Mouse (Mus musculus): ENCODE results near the gene Zfp273. TPM values are rescaled to one million over a fixed set of nuclear protein-coding genes. Genes with fewer than 3 reads are reported as not detected.
"Not testable (repeated sequence)": the region's sequence is repeated elsewhere in the genome, so short reads cannot be mapped to it uniquely, and the experiment has no call there.

The Zfp273 gene
- polyA plus RNA-seq (2014; fragmentation: Nextera tagmentation; extraction: Ambion mirVana): 13.2 and 13.6 TPM in 2 replicates

DNA sequence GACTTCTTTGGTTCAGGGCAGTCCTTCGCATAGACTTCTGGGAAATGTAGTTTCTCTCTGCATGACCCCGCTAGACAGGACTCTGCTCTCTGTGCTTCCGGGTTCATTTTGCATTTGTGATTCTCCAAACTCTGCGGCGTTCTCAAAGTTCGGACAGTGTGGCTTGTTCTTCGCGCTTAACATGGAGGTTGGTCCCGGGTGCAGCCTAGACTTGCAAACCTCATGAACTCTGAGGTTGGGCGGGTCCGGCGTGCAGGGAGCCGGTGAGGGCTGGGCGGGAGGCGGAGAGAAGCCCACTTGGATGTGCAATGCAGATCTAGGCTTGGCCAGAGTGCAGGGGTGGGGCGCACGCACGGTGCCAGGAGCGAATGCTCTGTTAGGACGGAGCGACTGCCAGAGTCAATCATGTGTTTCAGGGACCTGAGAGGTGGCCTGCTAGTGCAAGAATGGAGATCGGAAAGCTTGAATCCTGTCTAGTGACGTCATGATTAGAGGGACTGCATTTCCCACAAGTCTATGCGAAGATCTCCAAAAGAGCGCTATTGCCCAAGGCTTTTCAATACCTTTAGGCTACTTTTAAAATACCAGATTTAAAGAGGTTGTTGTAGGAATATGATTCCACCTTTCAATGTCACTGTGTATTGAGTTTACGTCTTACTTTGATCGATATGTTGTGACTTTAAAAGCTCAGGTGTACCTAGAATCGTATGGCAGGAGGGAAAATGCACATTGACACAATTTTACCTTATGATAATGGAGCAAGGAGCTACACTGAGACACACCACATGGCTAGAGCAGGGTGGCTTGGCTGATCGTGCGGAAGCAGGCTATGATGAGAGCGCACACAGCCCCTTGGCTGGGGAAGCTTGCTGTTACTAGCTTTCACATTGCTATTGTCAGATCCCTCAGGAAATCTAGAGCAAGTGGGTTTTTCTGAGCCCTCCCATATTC lies at the start of gene Zfp273:
Gene Zfp273, plus strand, starts transcription at position 31 of the 951 bp plus-strand sequence.
- Histone ChIP-seq H3K4me3 (replicated peaks; ENCODE audit: low read length) (peak within 1 kb of the TSS; percentile 61), H3K27ac (peak within 1 kb of the TSS; percentile 85), H3K4me1 (replicated peaks; ENCODE audit: control insufficient read depth, insufficient read depth, low read length) (peaks cover 3% of the 10 kb centered on the region; the same call in 1 of the 2 replicates), H3K9me3 (ENCODE audit: control insufficient read depth, low read length) (peaks cover 14% of the 10 kb centered on the region; the same call in 1 of the 2 replicates), H3K9ac (peak within 1 kb of the TSS; percentile 73), H3K36me3 (replicated peaks; ENCODE audit: control insufficient read depth, insufficient read depth) (peaks cover 12% of the 10 kb centered on the region), H3K4me2 (replicated peaks) (peak within 1 kb of the TSS; percentile 73), H3K27me3 (ENCODE audit: control insufficient read depth, insufficient read depth, low read length) (no peaks in the 10 kb centered on the region)
- WGBS: 5% methylated on average over 31 of the region's 31 CpGs
- ATAC-seq (ENCODE audit: low FRiP score) (peak; percentile 96), DNase-seq (ENCODE audit: low spot score) (peak; percentile 88)

DNA sequence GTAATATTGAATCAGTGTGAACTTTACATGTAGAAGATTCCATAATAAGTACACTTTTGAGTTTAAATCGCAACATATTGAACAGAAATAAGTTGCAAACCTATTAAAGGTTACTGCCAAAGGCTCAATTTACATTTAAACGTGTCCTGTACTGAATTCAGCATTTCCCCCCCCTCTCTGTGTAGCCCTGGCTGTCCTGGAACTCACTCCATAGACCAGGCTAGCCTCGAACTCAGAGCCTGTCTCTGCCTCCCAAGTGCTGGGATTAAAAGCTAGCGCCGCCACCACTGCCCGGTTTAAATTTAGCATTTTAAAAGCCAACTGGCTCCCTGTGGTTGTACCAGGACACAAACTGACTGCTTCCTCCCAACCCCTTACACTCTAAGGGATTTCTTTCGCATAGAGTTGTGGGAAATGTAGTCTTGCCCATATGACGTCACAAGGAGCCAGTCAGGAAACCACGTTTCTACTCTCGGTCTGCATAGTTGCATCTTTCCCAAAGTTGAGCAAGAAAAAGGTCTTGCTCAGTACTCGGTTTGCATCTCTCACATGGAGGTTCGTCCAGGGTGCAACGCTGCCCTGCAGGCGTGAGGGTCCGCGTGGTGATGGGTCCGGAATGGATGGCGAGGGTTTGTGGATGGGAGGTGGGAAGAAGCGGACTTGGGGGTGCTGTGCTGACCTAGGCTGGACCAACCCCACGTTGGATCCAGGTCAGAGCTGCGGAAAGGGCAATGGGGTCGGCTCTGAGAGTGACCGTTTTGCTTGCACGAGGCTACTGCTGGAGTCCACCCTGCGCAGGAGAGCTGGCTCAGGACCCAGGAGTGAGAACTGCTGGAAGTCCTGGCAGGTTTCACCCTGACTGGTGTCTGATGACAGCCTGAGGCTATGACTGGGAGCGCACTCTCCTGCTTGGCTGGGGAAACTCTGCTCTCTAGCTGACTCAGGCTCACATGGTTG lies 34.0 kb upstream of the Zfp273 start, which contains the start of gene Zfp493:
Gene Zfp493, plus strand, starts transcription at position 429 of the 957 bp plus-strand sequence.
- Histone ChIP-seq H3K4me1 (replicated peaks; ENCODE audit: control insufficient read depth, insufficient read depth, low read length) (peaks cover 7% of the 10 kb centered on the region; the same call in 1 of the 2 replicates), H3K27ac (peak within 1 kb of the TSS; percentile 57), H3K9ac (peak within 1 kb of the TSS; percentile 72), H3K27me3 (ENCODE audit: control insufficient read depth, insufficient read depth, low read length) (no peaks in the 10 kb centered on the region), H3K36me3 (replicated peaks; ENCODE audit: control insufficient read depth, insufficient read depth) (0 out of 2 replicates have a peak, but pooled peaks cover 3% of the 10 kb centered on the region), H3K9me3 (ENCODE audit: control insufficient read depth, low read length) (no peaks in the 10 kb centered on the region), H3K4me2 (replicated peaks) (peak within 1 kb of the TSS; percentile 96), H3K4me3 (replicated peaks; ENCODE audit: low read length) (peak within 1 kb of the TSS; percentile 73)
- DNase-seq (ENCODE audit: low spot score) (peak; percentile 87), ATAC-seq (ENCODE audit: low FRiP score) (peak; percentile 98)
- WGBS: 8% methylated on average over 26 of the region's 26 CpGs

DNA sequence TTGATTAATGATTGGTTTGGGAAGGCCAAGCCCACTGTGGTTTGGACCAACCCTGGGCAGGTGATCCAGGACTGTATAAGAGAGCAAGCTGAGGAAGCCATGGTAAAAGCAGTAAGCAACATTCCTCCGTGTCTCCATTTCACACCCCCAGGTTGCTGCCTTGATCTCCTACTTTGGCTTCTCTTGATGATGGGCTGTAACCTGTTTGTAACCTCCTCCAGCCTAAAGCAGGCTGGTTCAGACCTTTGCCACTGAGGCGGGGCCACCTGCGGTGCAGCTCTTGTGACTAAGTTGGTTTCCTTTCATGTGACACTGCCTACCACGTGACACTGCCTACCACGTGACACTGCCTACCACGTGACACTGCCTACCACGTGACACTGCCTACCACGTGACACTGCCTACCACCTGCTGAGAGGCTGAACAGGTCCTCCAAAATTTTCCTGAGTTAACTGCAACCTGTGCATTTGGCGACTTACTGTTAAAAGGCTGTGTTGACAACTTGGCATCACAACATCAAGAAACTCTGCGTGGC lies 21.6 kb upstream of the Zfp273 start:
- ATAC-seq (ENCODE audit: low FRiP score) (no peak), DNase-seq (ENCODE audit: low spot score) (no peak)
- H3K36me3 ChIP-seq (replicated peaks; ENCODE audit: control insufficient read depth, insufficient read depth): peaks cover 5% of the 10 kb centered on the region
- H3K4me2 ChIP-seq (replicated peaks): no peak overlapping the region
- WGBS: 91% methylated on average over 10 of the region's 10 CpGs
- H3K27ac ChIP-seq: no peak overlapping the region
- no peaks in the 10 kb centered on the region for H3K27me3 ChIP-seq (ENCODE audit: control insufficient read depth, insufficient read depth, low read length)
- no peak overlapping the region for H3K9ac ChIP-seq
- peaks cover 5% of the 10 kb centered on the region; the same call in 1 of the 2 replicates for H3K9me3 ChIP-seq (ENCODE audit: control insufficient read depth, low read length)
- no peak overlapping the region for H3K4me3 ChIP-seq (replicated peaks; ENCODE audit: low read length)
- H3K4me1 ChIP-seq (replicated peaks; ENCODE audit: control insufficient read depth, insufficient read depth, low read length): no peaks in the 10 kb centered on the region

DNA sequence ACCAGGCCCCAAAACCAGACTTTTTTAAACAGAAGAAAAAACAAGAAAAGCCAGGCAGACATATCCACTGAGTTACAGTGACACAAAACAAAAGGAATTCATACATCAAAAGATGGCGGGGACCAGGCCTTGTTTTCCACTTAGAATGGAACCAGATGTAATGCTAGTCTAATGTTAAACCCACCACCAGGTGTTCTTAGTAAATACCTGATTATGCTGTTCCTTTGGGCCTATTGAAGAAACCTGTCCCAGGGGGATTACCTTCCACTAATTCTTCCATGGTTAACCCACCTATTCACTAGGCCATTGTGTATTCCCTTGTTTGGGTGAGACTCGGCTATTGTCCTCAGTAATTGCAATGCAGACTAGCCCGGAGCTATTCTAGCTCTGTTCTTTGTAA lies 14.9 kb upstream of the Zfp273 start:
- H3K4me2 ChIP-seq (replicated peaks): no peak overlapping the region
- 68% methylated on average over 3 of the region's 3 CpGs for whole genome bisulfite sequencing
- no peak overlapping the region for H3K27ac ChIP-seq
- H3K36me3 ChIP-seq (replicated peaks; ENCODE audit: control insufficient read depth, insufficient read depth): no peaks in the 10 kb centered on the region
- no peaks in the 10 kb centered on the region for H3K9me3 ChIP-seq (ENCODE audit: control insufficient read depth, low read length)
- DNase-seq (ENCODE audit: low spot score) (no peak), ATAC-seq (ENCODE audit: low FRiP score) (no peak)
- H3K27me3 ChIP-seq (ENCODE audit: control insufficient read depth, insufficient read depth, low read length): no peaks in the 10 kb centered on the region
- H3K4me1 ChIP-seq (replicated peaks; ENCODE audit: control insufficient read depth, insufficient read depth, low read length): no peaks in the 10 kb centered on the region
- no peak overlapping the region for H3K4me3 ChIP-seq (replicated peaks; ENCODE audit: low read length)
- no peak overlapping the region for H3K9ac ChIP-seq

DNA sequence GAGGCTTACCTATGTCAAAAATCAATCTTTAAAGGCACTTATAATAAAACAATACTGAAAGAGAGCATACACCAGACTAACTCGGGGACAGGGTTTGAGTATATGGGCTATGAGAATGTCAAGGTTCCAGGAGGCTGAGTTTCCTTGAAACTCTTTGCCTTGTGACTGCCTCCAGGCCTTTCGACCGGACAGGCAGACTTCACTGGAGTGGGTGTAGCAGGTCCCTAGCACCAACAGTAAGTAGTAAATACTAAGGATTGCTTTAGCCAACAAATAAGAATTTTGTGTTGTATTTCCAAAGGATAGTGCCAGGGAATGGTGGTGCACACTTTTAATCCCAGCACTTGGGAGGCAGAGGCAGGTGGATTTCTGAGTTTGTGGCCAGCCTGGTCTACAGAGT lies 14.4 kb upstream of the Zfp273 start:
- H3K27ac ChIP-seq; H3K4me3 ChIP-seq (replicated peaks; ENCODE audit: low read length); H3K36me3 ChIP-seq (replicated peaks; ENCODE audit: control insufficient read depth, insufficient read depth); H3K9ac ChIP-seq; ATAC-seq (ENCODE audit: low FRiP score); H3K4me2 ChIP-seq (replicated peaks); H3K9me3 ChIP-seq (ENCODE audit: control insufficient read depth, low read length); H3K4me1 ChIP-seq (replicated peaks; ENCODE audit: control insufficient read depth, insufficient read depth, low read length); DNase-seq (ENCODE audit: low spot score); H3K27me3 ChIP-seq (ENCODE audit: control insufficient read depth, insufficient read depth, low read length): not testable (repeated sequence)
- WGBS: 88% methylated on average over 3 of the region's 3 CpGs

DNA sequence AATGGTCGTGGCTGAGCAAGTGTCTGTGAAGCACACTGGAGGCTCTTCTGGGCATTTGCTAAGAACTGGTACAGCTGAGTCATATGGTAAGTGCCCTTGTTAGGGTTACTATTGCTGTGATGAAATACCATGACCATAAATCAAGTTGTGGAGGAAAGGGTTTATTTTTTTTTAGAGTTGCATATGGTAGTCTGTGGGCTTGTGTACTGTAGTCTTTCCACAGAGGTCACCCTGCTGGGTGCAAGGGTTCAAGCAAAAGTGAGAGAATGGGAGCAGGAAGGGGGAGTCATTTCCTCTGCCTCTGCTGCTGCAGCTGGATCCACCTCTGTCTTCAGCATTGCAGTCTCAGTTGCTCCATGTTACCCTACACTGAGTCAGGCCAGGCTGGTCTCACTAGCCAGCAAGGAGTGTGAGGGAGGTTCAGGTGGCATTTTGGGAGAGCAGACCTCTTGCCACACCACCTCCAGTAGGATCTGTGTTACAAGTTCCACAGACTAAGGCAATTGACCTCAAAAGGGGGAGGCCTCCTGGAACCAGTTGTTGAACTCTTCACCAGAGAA lies 1.8 kb upstream of the Zfp273 start:
- H3K4me2 ChIP-seq (replicated peaks): no peak overlapping the region
- no peak overlapping the region for H3K9ac ChIP-seq
- ATAC-seq (ENCODE audit: low FRiP score) (no peak), DNase-seq (ENCODE audit: low spot score) (no peak)
- 71% methylated on average over 1 of the region's 1 CpGs for WGBS
- no peak overlapping the region for H3K27ac ChIP-seq
- H3K36me3 ChIP-seq (replicated peaks; ENCODE audit: control insufficient read depth, insufficient read depth): no peaks in the 10 kb centered on the region
- peaks cover 3% of the 10 kb centered on the region; the same call in 1 of the 2 replicates for H3K4me1 ChIP-seq (replicated peaks; ENCODE audit: control insufficient read depth, insufficient read depth, low read length)
- no peaks in the 10 kb centered on the region for H3K27me3 ChIP-seq (ENCODE audit: control insufficient read depth, insufficient read depth, low read length)
- no peak overlapping the region for H3K4me3 ChIP-seq (replicated peaks; ENCODE audit: low read length)
- H3K9me3 ChIP-seq (ENCODE audit: control insufficient read depth, low read length): no peaks in the 10 kb centered on the region

DNA sequence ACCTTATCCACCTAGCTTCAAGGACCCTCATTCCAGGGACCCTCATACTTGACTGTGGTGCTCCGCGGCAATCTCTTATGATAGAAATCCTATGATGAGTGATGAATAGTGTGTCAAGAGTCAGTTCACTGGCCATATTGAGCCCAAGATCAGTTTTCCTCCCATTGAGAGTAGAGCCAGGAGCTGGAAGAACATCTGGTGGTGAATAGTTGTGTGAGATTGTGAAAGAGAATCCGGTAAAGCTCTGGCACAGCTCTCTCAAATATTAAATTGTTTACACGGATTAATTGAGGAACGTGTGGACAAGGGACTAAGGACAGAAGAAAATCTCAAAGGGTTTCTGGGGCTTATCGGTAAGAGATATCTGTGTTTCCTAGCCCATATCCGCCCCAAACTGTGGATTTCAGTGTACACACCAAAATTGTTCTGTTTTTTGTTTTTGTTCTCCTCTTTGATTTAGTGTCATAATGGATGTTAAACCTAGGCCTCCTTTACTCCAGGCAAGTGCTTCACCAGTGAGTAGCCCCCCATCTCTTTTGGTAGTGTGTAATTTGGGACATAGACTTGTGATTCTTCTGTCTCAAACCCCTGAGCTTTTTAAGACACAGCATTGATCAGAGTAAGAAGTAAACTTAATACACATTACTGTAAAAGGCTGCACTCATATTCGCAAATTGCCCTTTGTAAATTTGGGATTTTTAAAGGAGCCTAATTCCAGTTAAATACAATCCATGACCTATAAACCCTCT lies 405 bp upstream of the Zfp273 start:
- H3K27me3 ChIP-seq (ENCODE audit: control insufficient read depth, insufficient read depth, low read length): no peaks in the 10 kb centered on the region
- H3K4me3 ChIP-seq (replicated peaks; ENCODE audit: low read length): peak overlapping the region; percentile 61
- peak overlapping the region; percentile 73 for H3K4me2 ChIP-seq (replicated peaks)
- peaks cover 5% of the 10 kb centered on the region for H3K36me3 ChIP-seq (replicated peaks; ENCODE audit: control insufficient read depth, insufficient read depth)
- DNase-seq (ENCODE audit: low spot score) (no peak), ATAC-seq (ENCODE audit: low FRiP score) (no peak)
- H3K9ac ChIP-seq: no peak overlapping the region
- peak overlapping the region; percentile 85; the same call in 1 of the 2 replicates for H3K27ac ChIP-seq
- peaks cover 6% of the 10 kb centered on the region; the same call in 1 of the 2 replicates for H3K9me3 ChIP-seq (ENCODE audit: control insufficient read depth, low read length)
- 78% methylated on average over 8 of the region's 8 CpGs for WGBS
- H3K4me1 ChIP-seq (replicated peaks; ENCODE audit: control insufficient read depth, insufficient read depth, low read length): peaks cover 3% of the 10 kb centered on the region; the same call in 1 of the 2 replicates

DNA sequence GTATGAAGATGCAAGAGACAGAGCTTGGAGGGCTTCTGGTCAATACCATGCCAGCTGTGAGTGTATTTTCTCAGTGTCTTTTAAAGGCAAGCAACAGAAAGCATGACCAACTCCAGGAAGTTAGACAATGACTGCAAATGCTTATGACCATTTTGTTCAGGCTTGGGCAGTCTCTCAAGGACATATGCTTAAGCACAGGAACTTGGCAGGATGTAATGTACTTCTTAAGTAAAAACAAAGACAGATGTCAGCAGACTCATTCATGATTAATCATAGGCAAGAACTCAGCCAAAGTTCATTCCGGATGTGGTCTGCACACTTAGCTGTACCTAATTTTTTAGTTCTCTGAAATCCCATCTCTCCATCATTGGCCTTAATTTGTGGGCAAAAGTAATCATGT lies 5.1 kb downstream of the Zfp273 start:
- Histone ChIP-seq H3K27ac (no peak overlapping the region), H3K9me3 (ENCODE audit: control insufficient read depth, low read length) (peaks cover 28% of the 10 kb centered on the region), H3K4me3 (replicated peaks; ENCODE audit: low read length) (no peak overlapping the region), H3K4me1 (replicated peaks; ENCODE audit: control insufficient read depth, insufficient read depth, low read length) (peaks cover 3% of the 10 kb centered on the region; the same call in 1 of the 2 replicates), H3K27me3 (ENCODE audit: control insufficient read depth, insufficient read depth, low read length) (no peaks in the 10 kb centered on the region), H3K36me3 (replicated peaks; ENCODE audit: control insufficient read depth, insufficient read depth) (peaks cover 29% of the 10 kb centered on the region), H3K4me2 (replicated peaks) (no peak overlapping the region), H3K9ac (no peak overlapping the region)
- WGBS: 95% methylated on average over 1 of the region's 1 CpGs
- no peak for DNase-seq (ENCODE audit: low spot score)
- ATAC-seq (ENCODE audit: low FRiP score): no peak
